Mouse (Mus musculus) liver, embryonic 11.5 days (tissue): ENCODE measurements around the gene Cym. TPM values are rescaled to one million over a fixed set of nuclear protein-coding genes. Genes with fewer than 3 reads are reported as not detected.
A peak's percentile ranks its signal among the peaks of the same experiment; 100 is the strongest.

ENCODE experiments used
- ATAC-seq: fragments of 200-750 bp; cut with Nextera tagmentation; replicated peaks from 2 replicates; pipeline ENCODE4 v1.8.0; 2017; ENCODE audit warnings: moderate number of reproducible peaks, mild to moderate bottlenecking, moderate TSS enrichment, moderate library complexity; ENCODE audit not compliant: low FRiP score
- DNase-seq: peaks from one replicate; pipeline ENCODE4 v3.0.0-alpha.2; 2017; ENCODE audit warnings: low spot score
- H3K27ac ChIP-seq: fragments of 300-500 bp; sonication (generic); 2 replicates; pipeline ENCODE4 v1.5.1; 2014; ENCODE audit warnings: mild to moderate bottlenecking, low read depth, low read length, control low read depth
- H3K27me3 ChIP-seq: fragments of 300-500 bp; sonication (generic); replicated peaks from 2 replicates; pipeline ENCODE4 v1.6.1; 2014; ENCODE audit warnings: low read length, mixed read lengths; ENCODE audit not compliant: control insufficient read depth, insufficient read depth
- H3K36me3 ChIP-seq: fragments of 300-500 bp; sonication (generic); 2 replicates; pipeline ENCODE4 v1.6.1; 2014; ENCODE audit warnings: mild to moderate bottlenecking, low read length, moderate library complexity, mixed read lengths; ENCODE audit not compliant: control insufficient read depth, insufficient read depth
- H3K4me1 ChIP-seq: fragments of 300-500 bp; sonication (generic); replicated peaks from 2 replicates; pipeline ENCODE4 v1.6.1; 2014; ENCODE audit warnings: low read length, mixed read lengths; ENCODE audit not compliant: control insufficient read depth, insufficient read depth
- H3K4me2 ChIP-seq: fragments of 300-500 bp; sonication (generic); 2 replicates; pipeline ENCODE4 v1.6.1; 2014; ENCODE audit warnings: mild to moderate bottlenecking, control low read depth, moderate library complexity
- H3K4me3 ChIP-seq: fragments of 300-500 bp; sonication (generic); 2 replicates; pipeline ENCODE4 v1.5.1; 2014; ENCODE audit warnings: low read depth, low read length, control low read depth
- H3K9ac ChIP-seq: fragments of 300-500 bp; sonication (generic); 2 replicates; pipeline ENCODE4 v1.6.1; 2014; ENCODE audit warnings: low read depth, low read length, control low read depth
- H3K9me3 ChIP-seq: fragments of 300-500 bp; sonication (generic); 2 replicates; pipeline ENCODE4 v1.6.1; 2016; ENCODE audit warnings: low read length, inconsistent platforms, mixed read lengths; ENCODE audit not compliant: control insufficient read depth
- WGBS: fragments of 180-500 bp; shearing (Covaris S2); extraction: QIAGEN DNeasy Blood & Tissue Kit; methylation state at CpG from one replicate; pipeline ENCODE4 v1.1.7; 2014; 5-methylcytosine and 5-hydroxymethylcytosine counted together
- polyA plus RNA-seq: library from polyadenylated mRNA; unstranded; fragments of >200 nt; fragmentation: Nextera tagmentation; extraction: Ambion mirVana; gene quantifications from 2 replicates; pipeline ENCODE4 v1.2.1, GENCODE M21; 2014

The Cym gene
- polyA plus RNA-seq, 1 experiment from 2014 or later, result 0.27 TPM

DNA sequence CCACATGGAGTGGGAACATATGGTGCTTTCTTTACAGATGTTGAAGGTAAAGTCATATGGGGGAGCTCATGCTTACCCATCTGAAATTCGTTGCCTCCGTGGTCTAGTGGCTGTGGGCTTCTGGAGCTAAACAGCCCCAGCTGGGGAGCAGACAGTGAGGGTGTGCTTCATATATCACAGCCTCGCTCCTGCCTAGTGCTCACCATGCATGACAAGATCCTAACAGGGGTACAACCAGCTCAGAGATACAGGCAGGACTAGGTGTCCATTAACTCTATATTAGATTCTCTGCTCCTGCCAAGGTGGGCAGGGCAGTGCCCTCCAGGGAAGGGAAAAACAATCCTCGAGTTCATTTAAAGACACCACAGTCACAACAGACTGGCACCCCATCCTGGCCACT, 9.7 kb upstream of the Cym start:
- DNase-seq (no peak), ATAC-seq (no peak)
- Histone ChIP-seq H3K9me3 (no peaks in the 10 kb centered on the region), H3K27me3 (no peaks in the 10 kb centered on the region; the same call in 1 of the 2 replicates), H3K4me3 (no peak overlapping the region), H3K4me1 (no peaks in the 10 kb centered on the region), H3K9ac (no peak overlapping the region), H3K36me3 (no peaks in the 10 kb centered on the region), H3K27ac (no peak overlapping the region), H3K4me2 (no peak overlapping the region)
- 59% methylated on average over 4 of the region's 4 CpGs for WGBS

GRCm38 (mm10) chr3:107230527-107230926, 9.0 kb upstream of the Cym start, which contains the start of gene A630076J17Rik:
TSS of gene A630076J17Rik (plus strand) at chr3:107230614.
- DNase-seq, result no peak
- Histone ChIP-seq H3K4me1 (no peaks in the 10 kb centered on the region), H3K36me3 (no peaks in the 10 kb centered on the region), H3K4me2 (no peak within 1 kb of the TSS), H3K27ac (no peak within 1 kb of the TSS), H3K9me3 (no peaks in the 10 kb centered on the region), H3K27me3 (no peaks in the 10 kb centered on the region; the same call in 1 of the 2 replicates), H3K4me3 (no peak within 1 kb of the TSS), H3K9ac (no peak within 1 kb of the TSS)
- 25% methylated on average over 1 of the region's 1 CpGs for WGBS
- ATAC-seq, result no peak

DNA sequence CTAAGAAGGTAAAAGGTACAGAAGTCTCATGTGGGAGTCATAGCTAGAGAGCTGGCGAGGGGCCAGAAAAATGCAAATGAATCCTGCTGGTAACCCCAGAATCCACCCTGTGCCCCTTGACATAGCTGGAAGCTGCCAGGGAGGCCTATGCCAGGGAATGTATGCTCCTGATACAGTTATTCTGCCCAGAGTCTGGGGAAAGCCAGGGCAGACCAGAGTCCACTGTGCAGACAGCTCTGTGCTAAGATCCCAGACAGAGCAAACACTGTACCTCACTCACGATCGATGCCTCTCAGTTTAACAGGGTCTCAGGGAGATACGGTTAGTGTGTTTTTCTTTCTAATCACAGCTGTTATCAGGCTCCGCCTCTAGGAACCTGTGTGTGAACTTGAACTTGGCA, 8.3 kb upstream of the Cym start:
- Histone ChIP-seq H3K27me3 (no peaks in the 10 kb centered on the region; the same call in 1 of the 2 replicates), H3K9me3 (no peaks in the 10 kb centered on the region), H3K4me2 (no peak overlapping the region), H3K9ac (no peak overlapping the region), H3K4me1 (no peaks in the 10 kb centered on the region), H3K27ac (no peak overlapping the region), H3K4me3 (no peak overlapping the region), H3K36me3 (no peaks in the 10 kb centered on the region)
- no peak for DNase-seq
- 60% methylated on average over 5 of the region's 5 CpGs for WGBS
- peak; percentile 63; the same call in 1 of the 2 replicates for ATAC-seq

- no peaks in the 10 kb centered on the region; the same call in 1 of the 2 replicates for H3K27me3 ChIP-seq
Observed at GRCm38 (mm10) chr3:107229221-107229620, 7.7 kb upstream of the Cym start.

GRCm38 (mm10) chr3:107225820-107226219, 4.3 kb upstream of the Cym start:
- ATAC-seq, result no peak
- 83% methylated on average over 5 of the region's 5 CpGs for WGBS

More at GRCm38 (mm10) chr3:107229221-107229620, 7.7 kb upstream of the Cym start:
- DNase-seq (no peak), ATAC-seq (no peak)
- Histone ChIP-seq H3K27ac (no peak overlapping the region), H3K4me2 (no peak overlapping the region), H3K9ac (no peak overlapping the region), H3K36me3 (no peaks in the 10 kb centered on the region), H3K4me1 (no peaks in the 10 kb centered on the region), H3K4me3 (no peak overlapping the region), H3K9me3 (no peaks in the 10 kb centered on the region)
- WGBS, result 71% methylated on average over 5 of the region's 5 CpGs

GRCm38 (mm10) chr3:107223230-107223629, 1.7 kb upstream of the Cym start:
- Histone ChIP-seq H3K9ac (no peak overlapping the region), H3K4me3 (no peak overlapping the region), H3K27me3 (no peaks in the 10 kb centered on the region), H3K4me2 (no peak overlapping the region), H3K9me3 (no peaks in the 10 kb centered on the region), H3K4me1 (no peaks in the 10 kb centered on the region), H3K36me3 (no peaks in the 10 kb centered on the region), H3K27ac (no peak overlapping the region)
- 29% methylated on average over 1 of the region's 1 CpGs for WGBS
- ATAC-seq, result no peak
- DNase-seq, result no peak

More at GRCm38 (mm10) chr3:107225820-107226219, 4.3 kb upstream of the Cym start:
- Histone ChIP-seq H3K4me2 (no peak overlapping the region), H3K27ac (no peak overlapping the region), H3K4me1 (no peaks in the 10 kb centered on the region), H3K9me3 (no peaks in the 10 kb centered on the region), H3K36me3 (no peaks in the 10 kb centered on the region), H3K9ac (no peak overlapping the region), H3K4me3 (no peak overlapping the region), H3K27me3 (no peaks in the 10 kb centered on the region)
- no peak for DNase-seq

DNA sequence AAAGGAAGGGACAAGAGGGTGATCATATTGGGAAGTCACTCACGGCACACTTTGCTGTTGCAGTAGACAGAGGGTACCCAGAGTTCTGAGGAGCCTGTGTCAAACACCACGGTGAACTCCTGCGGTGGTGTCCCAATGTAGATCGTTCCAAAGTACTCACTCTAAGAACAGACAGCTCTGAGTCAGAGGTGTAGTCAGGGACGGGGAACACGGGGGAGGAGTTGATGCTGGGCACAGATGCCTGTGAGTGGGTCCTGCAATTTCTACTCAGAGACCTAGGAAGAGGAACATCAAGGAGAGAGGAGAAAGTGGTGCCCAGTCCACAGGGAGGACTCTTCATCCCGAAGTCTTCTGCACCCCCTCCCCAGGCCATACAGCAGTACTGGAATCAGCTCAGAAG, 3.0 kb downstream of the Cym start:
- Histone ChIP-seq H3K27ac (no peak overlapping the region), H3K9ac (no peak overlapping the region), H3K4me2 (no peak overlapping the region), H3K9me3 (no peaks in the 10 kb centered on the region), H3K27me3 (no peaks in the 10 kb centered on the region), H3K4me1 (no peaks in the 10 kb centered on the region), H3K36me3 (no peaks in the 10 kb centered on the region), H3K4me3 (no peak overlapping the region)
- ATAC-seq, result no peak
- WGBS, result 84% methylated on average over 7 of the region's 7 CpGs
- no peak for DNase-seq

DNA sequence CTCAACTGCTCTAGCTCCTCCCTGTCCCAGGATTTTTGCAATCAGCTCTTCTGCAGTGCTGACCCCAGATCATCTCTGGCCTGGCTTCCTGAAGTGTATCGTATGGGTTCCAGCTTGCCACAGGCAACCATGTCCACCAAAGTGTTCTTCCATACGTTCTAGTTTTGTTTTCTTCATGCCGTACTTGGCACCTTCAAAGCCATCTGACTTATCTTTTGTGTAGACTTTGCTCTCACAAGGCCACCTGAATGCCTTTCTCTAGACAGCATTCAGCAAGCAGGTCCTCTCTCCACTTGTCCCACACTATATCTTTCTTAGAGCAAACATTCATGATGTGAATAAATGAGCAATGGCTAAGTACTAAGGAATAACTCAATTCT, 4.4 kb downstream of the Cym start:
- Histone ChIP-seq H3K27ac (no peak overlapping the region), H3K4me1 (no peaks in the 10 kb centered on the region), H3K4me3 (no peak overlapping the region), H3K36me3 (no peaks in the 10 kb centered on the region), H3K4me2 (no peak overlapping the region), H3K27me3 (no peaks in the 10 kb centered on the region), H3K9ac (no peak overlapping the region), H3K9me3 (no peaks in the 10 kb centered on the region)
- WGBS, result 76% methylated on average over 3 of the region's 3 CpGs
- no peak for ATAC-seq
- DNase-seq, result no peak

DNA sequence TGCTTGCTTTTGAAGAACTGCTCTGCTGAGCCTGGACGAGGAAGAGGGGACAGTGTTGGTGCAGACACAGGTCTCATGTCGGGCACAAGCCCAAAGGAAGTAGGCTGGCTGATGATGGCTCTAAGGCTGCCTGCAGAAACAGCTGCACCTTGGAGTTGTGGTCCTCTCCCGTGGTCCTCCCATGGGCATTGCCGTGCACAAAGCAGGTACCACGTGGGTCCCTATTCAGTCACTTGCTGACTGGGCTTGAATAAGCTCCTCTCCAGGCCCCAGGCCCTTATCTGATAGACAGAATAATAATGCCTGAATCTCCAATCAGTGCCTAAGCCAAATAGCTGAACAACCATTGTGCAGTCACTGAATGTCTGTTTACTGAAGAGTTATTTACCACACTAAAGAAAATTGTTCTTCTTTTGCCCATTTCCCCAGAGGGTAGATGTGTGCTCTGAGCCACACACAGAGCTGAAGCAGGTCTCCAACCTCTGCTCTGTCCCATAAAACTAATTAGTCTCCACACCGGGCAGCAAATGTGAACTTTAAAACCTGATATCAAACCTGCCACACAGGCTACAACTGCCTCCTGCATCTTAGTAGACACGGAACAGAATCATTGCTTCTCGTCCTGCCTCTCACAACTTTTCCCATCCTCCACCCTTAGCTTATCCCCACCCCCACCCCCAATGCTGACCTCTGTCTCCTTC, 5.0 kb downstream of the Cym start:
- WGBS, result 67% methylated on average over 8 of the region's 8 CpGs
- DNase-seq (no peak), ATAC-seq (no peak)
- no peak overlapping the region for H3K9ac ChIP-seq
- no peak overlapping the region for H3K27ac ChIP-seq
- no peaks in the 10 kb centered on the region for H3K36me3 ChIP-seq
- no peaks in the 10 kb centered on the region for H3K27me3 ChIP-seq
- no peaks in the 10 kb centered on the region for H3K9me3 ChIP-seq
- no peak overlapping the region for H3K4me3 ChIP-seq
- H3K4me2 ChIP-seq, result no peak overlapping the region
- no peaks in the 10 kb centered on the region for H3K4me1 ChIP-seq
